In the genomic region with DNA sequence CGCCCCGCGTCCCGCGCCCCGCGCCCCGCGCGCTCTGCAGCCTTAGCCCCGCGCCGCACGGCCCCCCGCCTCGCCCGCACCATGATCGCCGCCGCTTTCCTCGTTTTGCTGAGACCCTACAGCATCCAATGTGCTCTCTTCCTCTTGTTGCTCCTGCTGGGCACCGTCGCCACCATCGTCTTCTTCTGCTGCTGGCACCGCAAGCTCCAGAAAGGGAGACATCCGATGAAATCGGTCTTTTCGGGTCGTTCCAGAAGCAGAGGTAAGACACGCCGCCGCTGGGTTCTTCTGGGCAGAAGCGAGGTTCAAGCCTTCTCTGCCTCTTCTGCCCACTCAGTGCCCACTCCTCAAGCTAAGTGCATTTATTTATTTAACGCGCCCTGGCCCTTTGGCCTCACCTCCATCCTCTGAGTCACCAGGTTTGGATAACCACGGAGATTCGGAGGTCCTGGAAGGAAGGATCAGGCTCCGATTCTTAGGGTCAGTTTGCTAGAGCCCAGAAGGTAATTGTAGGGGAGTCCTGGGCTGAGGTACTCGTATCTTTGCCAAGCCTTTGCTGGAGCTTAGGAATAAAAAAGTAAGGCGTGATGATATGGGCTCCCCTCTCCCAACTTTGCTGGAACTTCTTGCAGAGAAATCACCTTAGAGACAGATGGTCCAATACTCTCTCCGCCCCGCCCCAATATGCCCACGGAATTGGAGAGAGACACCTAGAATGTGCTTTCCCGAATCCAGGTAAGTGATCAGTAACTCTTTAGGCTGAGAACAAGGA, we compare ENCODE assay signal across 8 mouse cellular contexts. TPM values are rescaled to one million over a fixed set of nuclear protein-coding genes. Genes with fewer than 3 reads are reported as not detected.
DNase-seq lines count a peak whose midpoint lies in the region; ATAC-seq and TF ChIP-seq lines count a peak whose summit lies in the region.

A gene (plus strand): TSS at position 35 of the 772 bp plus-strand sequence.

- no peak for TF ChIP-seq CTCF in Patski (IDR thresholded peaks at IDR 0.05)
- TF ChIP-seq CTCF in embryonic fibroblast, embryonic 13.5 days (IDR thresholded peaks at IDR 0.05; ENCODE audit: borderline replicate concordance, insufficient read depth, low read length) = no peak

- H3K4me3 ChIP-seq in kidney, embryonic 16.5 days (ENCODE audit: low read length) = peak within 1 kb of the TSS; percentile 67
- peak within 1 kb of the TSS; percentile 70 for H3K4me3 ChIP-seq in embryonic fibroblast, embryonic 13.5 days (ENCODE audit: insufficient read depth, low read length)
- peak within 1 kb of the TSS; percentile 52 for H3K4me3 ChIP-seq in limb, embryonic 11.5 days (ENCODE audit: low read depth, low read length)
- peak within 1 kb of the TSS; percentile 50 for H3K4me3 ChIP-seq in stomach, embryonic 14.5 days (ENCODE audit: low read depth, low read length)

- no peaks in the 10 kb centered on the region for H3K36me3 ChIP-seq in kidney, embryonic 16.5 days (ENCODE audit: insufficient read depth, low read length)
- no peaks in the 10 kb centered on the region for H3K36me3 ChIP-seq in limb, embryonic 11.5 days (ENCODE audit: control insufficient read depth, insufficient read depth, low read length)
- no peaks in the 10 kb centered on the region for H3K36me3 ChIP-seq in stomach, embryonic 14.5 days (ENCODE audit: control insufficient read depth, insufficient read depth, low read length)

- peak; percentile 13 for ATAC-seq in kidney, embryonic 16.5 days (ENCODE audit: low FRiP score, low TSS enrichment)
- peak; percentile 29 for ATAC-seq in Patski
- ATAC-seq in limb, embryonic 11.5 days (ENCODE audit: insufficient number of reproducible peaks, low FRiP score, low TSS enrichment, low read depth) = 0 out of 2 replicates have a peak, but pooled peaks have one; percentile 29
- no peak for ATAC-seq in stomach, embryonic 14.5 days (ENCODE audit: insufficient number of reproducible peaks, insufficient read depth, low FRiP score, low read depth)

- peaks cover 42% of the 10 kb centered on the region for H3K27me3 ChIP-seq in kidney, embryonic 16.5 days (ENCODE audit: insufficient read depth, low read length)
- H3K27me3 ChIP-seq in Patski = no peaks in the 10 kb centered on the region
- H3K27me3 ChIP-seq in limb, embryonic 11.5 days (ENCODE audit: control insufficient read depth, insufficient read depth, low read length) = peaks cover 18% of the 10 kb centered on the region
- H3K27me3 ChIP-seq in stomach, embryonic 14.5 days (ENCODE audit: control insufficient read depth, insufficient read depth, low read length) = peaks cover 6% of the 10 kb centered on the region; the same call in 1 of the 2 replicates

- H3K9me3 ChIP-seq in kidney, embryonic 16.5 days (ENCODE audit: low read length) = no peaks in the 10 kb centered on the region
- no peaks in the 10 kb centered on the region for H3K9me3 ChIP-seq in limb, embryonic 11.5 days (ENCODE audit: control insufficient read depth, low read length)
- H3K9me3 ChIP-seq in stomach, embryonic 14.5 days (ENCODE audit: control insufficient read depth, low read depth, low read length) = no peaks in the 10 kb centered on the region

- peak within 1 kb of the TSS; percentile 99 for H3K4me2 ChIP-seq in kidney, embryonic 16.5 days (replicated peaks; ENCODE audit: low read depth, low read length)
- peak within 1 kb of the TSS; percentile 97 for H3K4me2 ChIP-seq in limb, embryonic 11.5 days (ENCODE audit: low read depth, severe bottlenecking)
- peak within 1 kb of the TSS; percentile 94 for H3K4me2 ChIP-seq in stomach, embryonic 14.5 days (replicated peaks; ENCODE audit: low read depth, low read length)

- in situ Hi-C loops in Patski (cut with MboI; ENCODE audit: low pct_unique_long_range_greater_than_20kb) = no loop called here

- intact Hi-C loops in heart, postnatal 36 days (cut with DNase I) = loop anchor here (5.0 to 10.0 kb wide), 2 partner anchors 39 to 234 kb away; no protein-coding TSS in a partner anchor

- CTCF ChIA-PET in Patski (lab: Charles Lee) = interaction anchor here (0.7 to 1.4 kb wide), 5 partner anchors 8 to 18 kb away, joined by 3 to 4 read pairs (median 3); no protein-coding TSS in a partner anchor

- peak within 1 kb of the TSS; percentile 72 for H3K9ac ChIP-seq in kidney, embryonic 16.5 days (replicated peaks; ENCODE audit: low read length)
- peak within 1 kb of the TSS; percentile 60 for H3K9ac ChIP-seq in limb, embryonic 11.5 days (ENCODE audit: low read length)
- H3K9ac ChIP-seq in stomach, embryonic 14.5 days (replicated peaks; ENCODE audit: low read depth, low read length) = peak within 1 kb of the TSS; percentile 46; the same call in 1 of the 2 replicates

- WGBS in kidney, embryonic 16.5 days = 5% methylated on average over 28 of the region's 44 CpGs
- WGBS in limb, embryonic 11.5 days = 3% methylated on average over 36 of the region's 44 CpGs
- 3% methylated on average over 35 of the region's 44 CpGs for WGBS in stomach, embryonic 14.5 days

- DNase-seq in kidney, adult 9 months = no peak
- no peak for DNase-seq in Patski (ENCODE audit: low read depth, low spot score)
- no peak for DNase-seq in heart, postnatal 36 days
- peak; percentile 54 for DNase-seq in limb, embryonic 11.5 days (ENCODE audit: low spot score)
- DNase-seq in frontal cortex, postnatal 14 days (ENCODE audit: low spot score in 2 of 2) = no peak

- POLR2A ChIA-PET in Patski (lab: Charles Lee) = interaction anchor here (1.4 kb wide), 1 partner anchor 16 kb away, joined by 4 read pairs; no protein-coding TSS in a partner anchor

- no peak within 1 kb of the TSS for H3K27ac ChIP-seq in kidney, embryonic 16.5 days (ENCODE audit: low read length)
- no peak within 1 kb of the TSS for H3K27ac ChIP-seq in embryonic fibroblast, embryonic 13.5 days (ENCODE audit: insufficient read depth, low read length)
- no peak within 1 kb of the TSS for H3K27ac ChIP-seq in limb, embryonic 11.5 days (replicated peaks; ENCODE audit: low read depth, low read length)
- H3K27ac ChIP-seq in stomach, embryonic 14.5 days (ENCODE audit: low read length) = no peak within 1 kb of the TSS

- peaks cover 20% of the 10 kb centered on the region for H3K4me1 ChIP-seq in kidney, embryonic 16.5 days (ENCODE audit: insufficient read depth, low read length)
- peaks cover 12% of the 10 kb centered on the region for H3K4me1 ChIP-seq in embryonic fibroblast, embryonic 13.5 days (ENCODE audit: control insufficient read depth, insufficient read depth, low read length)
- H3K4me1 ChIP-seq in limb, embryonic 11.5 days (ENCODE audit: control insufficient read depth, insufficient read depth, low read length) = no peaks in the 10 kb centered on the region
- H3K4me1 ChIP-seq in stomach, embryonic 14.5 days (ENCODE audit: control insufficient read depth, insufficient read depth, low read length) = 0 out of 2 replicates have a peak, but pooled peaks cover 5% of the 10 kb centered on the region

- no peak for TF ChIP-seq POLR2A in embryonic fibroblast, embryonic 13.5 days (IDR thresholded peaks at IDR 0.05; ENCODE audit: low read depth, low read length)

RNA-seq across cellular contexts. Expression of the gene that starts here (rescaled TPM):
- 23.4 and 28.0 TPM in 2 replicates for polyA plus RNA-seq in kidney, embryonic 16.5 days (2015; fragmentation: Nextera tagmentation; extraction: Ambion mirVana)
- 176 TPM for polyA plus RNA-seq in Patski (2021)
- 101 and 129 TPM in 2 replicates for polyA plus RNA-seq in embryonic fibroblast, embryonic 13.5 days (2011; ENCODE audit: insufficient read length, low read depth, missing spikeins)
- total RNA-seq in heart, postnatal 36 days (2021) = 100 to 1,000 TPM; 392 to 396 TPM
- 14.7 and 18.6 TPM in 2 replicates for polyA plus RNA-seq in limb, embryonic 11.5 days (2014; fragmentation: Nextera tagmentation; extraction: Ambion mirVana)
- 42.0 and 42.9 TPM in 2 replicates for polyA plus RNA-seq in stomach, embryonic 14.5 days (2014; fragmentation: Nextera tagmentation; extraction: Ambion mirVana)
